7 mouse cellular contexts compared by ENCODE assay signal in the genomic region with DNA sequence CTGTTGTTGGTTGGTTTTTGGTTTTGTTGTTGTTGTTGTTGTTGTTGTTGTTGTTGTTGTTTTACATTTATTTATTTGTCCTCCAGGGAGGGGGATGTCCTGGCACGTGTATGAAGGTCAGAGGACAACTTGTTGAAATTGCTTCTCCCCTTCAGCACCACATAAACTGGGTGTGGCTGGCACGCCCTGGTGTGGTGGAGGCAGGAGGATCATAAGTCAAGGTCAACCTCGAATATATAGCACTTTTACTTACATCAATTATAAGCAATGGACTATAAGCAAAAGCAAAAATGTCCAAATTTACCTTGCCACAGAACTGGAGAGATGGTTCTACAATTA. TPM values are rescaled to one million over a fixed set of nuclear protein-coding genes. Genes with fewer than 3 reads are reported as not detected.
DNase-seq lines count a peak whose midpoint lies in the region; ATAC-seq and TF ChIP-seq lines count a peak whose summit lies in the region.

No protein-coding gene starts in this region.

- H3K4me3 ChIP-seq in CH12.LX (replicated peaks in 1 of 3; ENCODE audit: low read depth in 2 of 3, low read length in 2 of 3, poor library complexity in 1 of 3) (peak overlapping the region; percentile 47 to 82 (median 67)), ES-Bruce4 (ENCODE audit: low read depth, low read length) (peak overlapping the region; percentile 15; the same call in 1 of the 2 replicates)
- peak overlapping the region; percentile 97; the same call in 1 of the 2 replicates for H3K4me3 ChIP-seq in forebrain, postnatal 0 days (ENCODE audit: low read depth, low read length)
- H3K4me3 ChIP-seq in liver, embryonic 16.5 days (ENCODE audit: low read depth, low read length), result peak overlapping the region; percentile 77

- H3K79me2 ChIP-seq in CH12.LX (replicated peaks; ENCODE audit: control insufficient read depth, extremely low read depth, insufficient read depth, poor library complexity, severe bottlenecking), result peaks cover 17% of the 10 kb centered on the region

- no peak overlapping the region for H3K27ac ChIP-seq in CH12.LX (ENCODE audit: insufficient read depth, low read depth)
- no peak overlapping the region for H3K27ac ChIP-seq in ES-Bruce4 (ENCODE audit: insufficient read depth, low read length)
- no peak overlapping the region for H3K27ac ChIP-seq in forebrain, postnatal 0 days (ENCODE audit: low read depth, low read length)
- peak overlapping the region; percentile 84; the same call in 1 of the 2 replicates for H3K27ac ChIP-seq in liver, embryonic 16.5 days (ENCODE audit: low read length)

- no peaks in the 10 kb centered on the region for H3K27me3 ChIP-seq in CH12.LX (replicated peaks)
- H3K27me3 ChIP-seq in ES-Bruce4 (ENCODE audit: control insufficient read depth, insufficient read depth, low read length, poor library complexity, severe bottlenecking), result no peaks in the 10 kb centered on the region
- H3K27me3 ChIP-seq in forebrain, postnatal 0 days (ENCODE audit: insufficient read depth, low read length), result no peaks in the 10 kb centered on the region
- H3K27me3 ChIP-seq in liver, embryonic 16.5 days (ENCODE audit: control insufficient read depth, insufficient read depth, low read depth, low read length), result no peaks in the 10 kb centered on the region

- in situ Hi-C loops in CH12.LX (cut with MboI; ENCODE audit: low pct_ligation_motif_present, low pct_unique_long_range_greater_than_20kb, low sequenced_read_pairs), result no loop called here

- H3K4me2 ChIP-seq in CH12.LX (ENCODE audit: insufficient read depth, low read depth, poor library complexity, severe bottlenecking), result peak overlapping the region; percentile 63; the same call in 1 of the 2 replicates
- peak overlapping the region; percentile 51; the same call in 1 of the 2 replicates for H3K4me2 ChIP-seq in forebrain, postnatal 0 days (ENCODE audit: low read depth)
- peak overlapping the region; percentile 68 for H3K4me2 ChIP-seq in liver, embryonic 16.5 days (ENCODE audit: low read depth, low read length)

- H3K36me3 ChIP-seq in CH12.LX (replicated peaks in 1 of 2; ENCODE audit: control insufficient read depth in 1 of 2, insufficient read depth in 1 of 2, low read length in 1 of 2) (peaks cover 12 to 26% of the 10 kb centered on the region in 2 experiments), ES-Bruce4 (ENCODE audit: control insufficient read depth, insufficient read depth, low read length, poor library complexity, severe bottlenecking) (peaks cover 23% of the 10 kb centered on the region)
- peaks cover 23% of the 10 kb centered on the region for H3K36me3 ChIP-seq in forebrain, postnatal 0 days (ENCODE audit: insufficient read depth)
- H3K36me3 ChIP-seq in liver, embryonic 16.5 days (ENCODE audit: control insufficient read depth, insufficient read depth), result peaks cover 21% of the 10 kb centered on the region

- H3K4me1 ChIP-seq in CH12.LX (ENCODE audit: control insufficient read depth in 1 of 2, insufficient read depth in 2 of 2), result peaks cover 4 to 9% of the 10 kb centered on the region in 2 experiments
- H3K4me1 ChIP-seq in ES-Bruce4 (ENCODE audit: control insufficient read depth, insufficient read depth, low read length), result no peaks in the 10 kb centered on the region
- H3K4me1 ChIP-seq in forebrain, postnatal 0 days (ENCODE audit: insufficient read depth), result no peaks in the 10 kb centered on the region
- peaks cover 11% of the 10 kb centered on the region for H3K4me1 ChIP-seq in liver, embryonic 16.5 days (ENCODE audit: control insufficient read depth, low read depth, low read length)

- H3K9ac ChIP-seq in CH12.LX (ENCODE audit: insufficient read depth, low read depth) (no peak overlapping the region), ES-Bruce4 (ENCODE audit: low read depth, poor library complexity, severe bottlenecking) (peak overlapping the region; percentile 94; the same call in 1 of the 2 replicates)
- H3K9ac ChIP-seq in forebrain, postnatal 0 days, result no peak overlapping the region
- H3K9ac ChIP-seq in liver, embryonic 16.5 days (ENCODE audit: low read depth, low read length), result no peak overlapping the region

- dilution Hi-C loops in CH12.LX (cut with MboI; ENCODE audit: extremely low pct_ligation_motif_present, extremely low pct_unique_long_range_greater_than_20kb, low sequenced_read_pairs), result no loop called here

- TF ChIP-seq RAD21 in CH12.LX (IDR thresholded peaks at IDR 0.05; ENCODE audit: low read depth, low read length), result no peak

- ATAC-seq in forebrain, postnatal 0 days, result no peak
- no peak for ATAC-seq in liver, embryonic 16.5 days (ENCODE audit: low read depth)

- no peak for TF ChIP-seq POLR2A in CH12.LX (IDR thresholded peaks at IDR 0.05; ENCODE audit: low read depth, low read length)
- no peak for TF ChIP-seq POLR2A in ES-Bruce4 (IDR thresholded peaks at IDR 0.05; ENCODE audit: insufficient read depth, low read length)

- TF ChIP-seq EP300 in CH12.LX (IDR thresholded peaks at IDR 0.05; ENCODE audit: low read length), result no peak
- TF ChIP-seq EP300 in ES-Bruce4 (IDR thresholded peaks at IDR 0.05; ENCODE audit: insufficient read depth, low read depth, low read length), result no peak

- H3K9me3 ChIP-seq in CH12.LX (replicated peaks; ENCODE audit: low read length) (no peaks in the 10 kb centered on the region), ES-Bruce4 (replicated peaks; ENCODE audit: control insufficient read depth, insufficient read depth, low read length, poor library complexity, severe bottlenecking) (no peaks in the 10 kb centered on the region)
- H3K9me3 ChIP-seq in forebrain, postnatal 0 days (ENCODE audit: low read length), result no peaks in the 10 kb centered on the region
- no peaks in the 10 kb centered on the region for H3K9me3 ChIP-seq in liver, embryonic 16.5 days (replicated peaks; ENCODE audit: control insufficient read depth, low read length)

- DNase-seq in CH12.LX (ENCODE audit: extremely low read depth), result no peak
- no peak for DNase-seq in forebrain, postnatal 0 days
- DNase-seq in embryo, embryonic 9.5 days (ENCODE audit: extremely low spot score), result no peak
- DNase-seq in cerebellum, adult 11-12 months, result no peak
- no peak for DNase-seq in embryo, embryonic 10.5 days (ENCODE audit: low spot score)

- WGBS in forebrain, postnatal 0 days, result 82% methylated on average over 3 of the region's 3 CpGs
- 52% methylated on average over 3 of the region's 3 CpGs for WGBS in liver, embryonic 16.5 days (ENCODE audit: insufficient replicate concordance)

- no peak for TF ChIP-seq CTCF in CH12.LX (conservative IDR thresholded peaks at IDR 0.05 in 1 of 2, IDR thresholded peaks at IDR 0.05 in 1 of 2; ENCODE audit: low read depth in 2 of 2, low read length in 2 of 2)
- no peak for TF ChIP-seq CTCF in ES-Bruce4 (IDR thresholded peaks at IDR 0.05; ENCODE audit: low read depth, low read length)
- TF ChIP-seq CTCF in forebrain, postnatal 0 days (IDR thresholded peaks at IDR 0.05; ENCODE audit: low read depth), result no peak

TF ChIP-seq in CH12.LX, 34 proteins besides CTCF, POLR2A, EP300 and RAD21:
- TF ChIP-seq NRF1 (IDR thresholded peaks at IDR 0.05; ENCODE audit: low read depth, low read length) (no peak), IRF4 (IDR thresholded peaks at IDR 0.05; ENCODE audit: low read depth, low read length) (no peak), ZC3H11A (IDR thresholded peaks at IDR 0.05; ENCODE audit: low read depth, low read length) (no peak), ELF1 (IDR thresholded peaks at IDR 0.05; ENCODE audit: low read depth, low read length) (no peak), JUND (conservative IDR thresholded peaks at IDR 0.05; ENCODE audit: low read depth, low read length) (no peak), USF1 (IDR thresholded peaks at IDR 0.05; ENCODE audit: low read depth, low read length) (no peak), ZNF384 (IDR thresholded peaks at IDR 0.05; ENCODE audit: low read depth, low read length) (no peak), MAX (IDR thresholded peaks at IDR 0.05; ENCODE audit: low read length) (no peak), POLR2AphosphoS2 (IDR thresholded peaks at IDR 0.05; ENCODE audit: low read depth, low read length) (no peak), CHD1 (IDR thresholded peaks at IDR 0.05; ENCODE audit: low read depth, low read length) (no peak), PAX5 (IDR thresholded peaks at IDR 0.05; ENCODE audit: low read length) (no peak), SIN3A (IDR thresholded peaks at IDR 0.05; ENCODE audit: low read length) (no peak), GABPA (IDR thresholded peaks at IDR 0.05; ENCODE audit: insufficient replicate concordance, low read depth, low read length) (no peak), UBTF (IDR thresholded peaks at IDR 0.05; ENCODE audit: low read depth, low read length) (no peak), MXI1 (IDR thresholded peaks at IDR 0.05; ENCODE audit: low read depth, low read length) (no peak), BHLHE40 (IDR thresholded peaks at IDR 0.05; ENCODE audit: low read depth, low read length) (no peak), ZMIZ1 (IDR thresholded peaks at IDR 0.05; ENCODE audit: low read depth, low read length) (no peak)

RNA-seq across cellular contexts. Expression of gene Ccz1, which starts 0.6 kb away (rescaled TPM):
- total RNA-seq in CH12.LX (2012; rRNA removed) (64.3 and 75.1 TPM in 2 replicates), CH12.LX (2014; rRNA removed) (129 and 148 TPM in 2 replicates)
- polyA plus RNA-seq in CH12.LX (2012; ENCODE audit: insufficient read length, low read depth) (85.8 and 91.0 TPM in 2 replicates), ES-Bruce4 (2011; ENCODE audit: insufficient read depth, insufficient read length, low read depth, missing spikeins) (67.4 and 69.5 TPM in 2 replicates)
- 75.7 and 80.4 TPM in 2 replicates for total RNA-seq in forebrain, postnatal 0 days (2014; rRNA removed)
- 80.5 and 83.8 TPM in 2 replicates for polyA plus RNA-seq in forebrain, postnatal 0 days (2015; fragmentation: Nextera tagmentation; extraction: Ambion mirVana)
- 33.4 and 34.1 TPM in 2 replicates for polyA plus RNA-seq in liver, embryonic 16.5 days (2015; fragmentation: Nextera tagmentation; extraction: Ambion mirVana)

RNA-seq across cellular contexts. Expression of gene Ocm, which starts 11.2 kb away (rescaled TPM):
- total RNA-seq in CH12.LX (2012; rRNA removed) (not detected in 2 replicates), CH12.LX (2014; rRNA removed) (not detected in 2 replicates)
- polyA plus RNA-seq in CH12.LX (2012; ENCODE audit: insufficient read length, low read depth) (not detected in 2 replicates), ES-Bruce4 (2011; ENCODE audit: insufficient read depth, insufficient read length, low read depth, missing spikeins) (not detected in 2 replicates)
- total RNA-seq in forebrain, postnatal 0 days (2014; rRNA removed), result not detected in 2 replicates
- polyA plus RNA-seq in forebrain, postnatal 0 days (2015; fragmentation: Nextera tagmentation; extraction: Ambion mirVana), result 0.98 TPM in 1 of 2 replicates, not detected in the other
- not detected in 2 replicates for polyA plus RNA-seq in liver, embryonic 16.5 days (2015; fragmentation: Nextera tagmentation; extraction: Ambion mirVana)

Comparison
In these comparisons a context has a peak if more than half of its experiments do, and no peak if none do; other contexts are left out.
1. H3K4me3 ChIP-seq: peak in every context shown above with its lines; median percentile 97 in forebrain, postnatal 0 days; 77 in liver, embryonic 16.5 days; 67 in CH12.LX; 15 in ES-Bruce4.